7 mouse cellular contexts compared by ENCODE assay signal in the genomic region with DNA sequence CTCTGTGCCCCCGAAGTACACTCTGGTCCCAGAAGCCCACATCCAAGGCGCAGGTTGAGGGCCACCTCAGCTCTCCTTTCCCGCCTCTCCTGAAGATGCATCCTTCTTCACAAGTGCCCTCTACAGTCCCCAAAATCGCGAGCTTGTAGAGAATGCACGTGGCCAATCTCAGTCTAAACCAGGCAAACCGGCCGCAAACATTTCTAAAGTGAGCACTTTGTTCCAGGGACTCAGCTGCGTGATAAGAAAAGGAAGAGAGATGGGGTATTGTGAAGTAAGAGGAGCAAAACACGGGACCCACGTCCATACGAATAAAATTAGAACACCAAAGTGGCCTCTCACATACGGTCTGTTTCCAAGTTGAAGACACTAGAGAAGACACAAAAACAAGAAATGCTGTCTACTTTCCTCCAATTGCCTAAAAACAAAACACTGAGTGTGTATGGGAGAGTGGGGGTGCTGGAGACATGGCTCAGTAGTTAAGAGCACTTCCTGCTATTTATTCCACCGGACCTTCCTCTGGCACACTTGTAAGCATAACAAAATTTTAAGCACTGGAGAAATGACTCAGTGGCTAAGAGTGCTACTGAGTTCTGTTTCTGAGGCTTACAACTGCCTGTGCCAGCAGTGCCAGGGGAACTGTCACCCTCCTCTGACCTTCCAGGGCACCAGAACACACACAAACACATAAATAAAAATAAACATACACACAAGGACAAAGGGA. TPM values are rescaled to one million over a fixed set of nuclear protein-coding genes. Genes with fewer than 3 reads are reported as not detected.
A peak's percentile ranks its signal among the peaks of the same experiment; 100 is the strongest.
DNase-seq lines count a peak whose midpoint lies in the region; ATAC-seq and TF ChIP-seq lines count a peak whose summit lies in the region.

No protein-coding gene starts in this region.

- no peak; the same call in 1 of the 2 replicates for ATAC-seq in forebrain, embryonic 15.5 days (replicated peaks)
- ATAC-seq in liver, postnatal 0 days: peak; percentile 4; the same call in 1 of the 2 replicates

- no peak for DNase-seq in thymus, adult 2 months
- no peak for DNase-seq in thymus, postnatal 25 days
- DNase-seq in liver, postnatal 0 days: no peak
- DNase-seq in adrenal gland, postnatal 4 days (ENCODE audit: low spot score in 2 of 2): no peak
- DNase-seq in layer of hippocampus, adult 9-11 months: no peak
- no peak for DNase-seq in adrenal gland, postnatal 10 days

- peak overlapping the region; percentile 92 for H3K4me3 ChIP-seq in thymus, adult 2 months (ENCODE audit: control insufficient read depth, insufficient read depth, low read length)
- peak overlapping the region; percentile 100 for H3K4me3 ChIP-seq in forebrain, embryonic 15.5 days
- H3K4me3 ChIP-seq in liver, postnatal 0 days (ENCODE audit: low read depth, low read length): peak overlapping the region; percentile 98

- TF ChIP-seq CTCF in thymus, adult 2 months (IDR thresholded peaks at IDR 0.05; ENCODE audit: borderline replicate concordance, control insufficient read depth, extremely low read depth, insufficient read depth, low read length, poor library complexity): no peak
- TF ChIP-seq CTCF in liver, postnatal 0 days (IDR thresholded peaks at IDR 0.05; ENCODE audit: low read depth): no peak

- H3K36me3 ChIP-seq in thymus, adult 2 months (ENCODE audit: control insufficient read depth, insufficient read depth, low read length): no peaks in the 10 kb centered on the region
- peaks cover 10% of the 10 kb centered on the region for H3K36me3 ChIP-seq in forebrain, embryonic 15.5 days
- no peaks in the 10 kb centered on the region for H3K36me3 ChIP-seq in liver, postnatal 0 days (replicated peaks; ENCODE audit: insufficient read depth, low read length)

- H3K9ac ChIP-seq in forebrain, embryonic 15.5 days (replicated peaks): peak overlapping the region; percentile 99
- H3K9ac ChIP-seq in liver, postnatal 0 days (replicated peaks): peak overlapping the region; percentile 92

- TF ChIP-seq EP300 in liver, postnatal 0 days (IDR thresholded peaks at IDR 0.05; ENCODE audit: low read depth): no peak

- H3K27ac ChIP-seq in thymus, adult 2 months (ENCODE audit: control insufficient read depth, insufficient read depth, low read length): no peak overlapping the region
- peak overlapping the region; percentile 97 for H3K27ac ChIP-seq in forebrain, embryonic 15.5 days (replicated peaks)
- H3K27ac ChIP-seq in liver, postnatal 0 days (ENCODE audit: low read depth): peak overlapping the region; percentile 95

- WGBS in thymus, adult 2 months: 2% methylated on average over 14 of the region's 14 CpGs
- 5% methylated on average over 14 of the region's 14 CpGs for WGBS in forebrain, embryonic 15.5 days
- 2% methylated on average over 14 of the region's 14 CpGs for WGBS in liver, postnatal 0 days (ENCODE audit: insufficient replicate concordance)

- no peaks in the 10 kb centered on the region for H3K9me3 ChIP-seq in forebrain, embryonic 15.5 days
- H3K9me3 ChIP-seq in liver, postnatal 0 days (ENCODE audit: low read length): no peaks in the 10 kb centered on the region

- peaks cover 8% of the 10 kb centered on the region for H3K4me1 ChIP-seq in thymus, adult 2 months (replicated peaks; ENCODE audit: control insufficient read depth, insufficient read depth, low read length)
- peaks cover 34% of the 10 kb centered on the region for H3K4me1 ChIP-seq in forebrain, embryonic 15.5 days
- H3K4me1 ChIP-seq in liver, postnatal 0 days (ENCODE audit: insufficient read depth): peaks cover 28% of the 10 kb centered on the region

- TF ChIP-seq POLR2A in thymus, adult 2 months (IDR thresholded peaks at IDR 0.05; ENCODE audit: control insufficient read depth, extremely low read depth, insufficient read depth, low read length, poor library complexity): no peak

- peak overlapping the region; percentile 76 for H3K4me2 ChIP-seq in forebrain, embryonic 15.5 days (replicated peaks)
- H3K4me2 ChIP-seq in liver, postnatal 0 days (ENCODE audit: low read depth, low read length): peak overlapping the region; percentile 87

- H3K27me3 ChIP-seq in thymus, adult 2 months (ENCODE audit: control insufficient read depth, insufficient read depth, low read length): no peaks in the 10 kb centered on the region
- no peaks in the 10 kb centered on the region for H3K27me3 ChIP-seq in forebrain, embryonic 15.5 days
- no peaks in the 10 kb centered on the region for H3K27me3 ChIP-seq in liver, postnatal 0 days (ENCODE audit: insufficient read depth, low read length)

RNA-seq across cellular contexts. Expression of a gene that starts 0.5 kb away (rescaled TPM):
- 14.9 and 15.8 TPM in 2 replicates for polyA plus RNA-seq in thymus, adult 2 months (2012; rRNA removed)
- polyA plus RNA-seq in forebrain, embryonic 15.5 days (2015; fragmentation: Nextera tagmentation; extraction: Ambion mirVana): 102 and 110 TPM in 2 replicates
- polyA plus RNA-seq in liver, postnatal 0 days (2015; fragmentation: Nextera tagmentation; extraction: Ambion mirVana): 69.6 and 80.4 TPM in 2 replicates
- 100 to 1,000 TPM; 180 to 205 TPM for total RNA-seq in adrenal gland, postnatal 4 days (2021)
- total RNA-seq in adrenal gland, postnatal 10 days (2021): 100 to 1,000 TPM; 149 to 167 TPM

RNA-seq across cellular contexts. Expression of a gene that starts 6.6 kb away (rescaled TPM):
- polyA plus RNA-seq in thymus, adult 2 months (2012; rRNA removed): 73.1 and 83.4 TPM in 2 replicates
- 396 and 401 TPM in 2 replicates for polyA plus RNA-seq in forebrain, embryonic 15.5 days (2015; fragmentation: Nextera tagmentation; extraction: Ambion mirVana)
- 15.2 and 17.2 TPM in 2 replicates for polyA plus RNA-seq in liver, postnatal 0 days (2015; fragmentation: Nextera tagmentation; extraction: Ambion mirVana)
- 100 to 1,000 TPM; 105 to 120 TPM for total RNA-seq in adrenal gland, postnatal 4 days (2021)
- 10 to 100 TPM; 43.8 to 86.4 TPM for total RNA-seq in adrenal gland, postnatal 10 days (2021)

RNA-seq across cellular contexts. Expression of a gene that starts 26.3 kb away (rescaled TPM):
- 67.2 and 87.1 TPM in 2 replicates for polyA plus RNA-seq in thymus, adult 2 months (2012; rRNA removed)
- 510 and 573 TPM in 2 replicates for polyA plus RNA-seq in forebrain, embryonic 15.5 days (2015; fragmentation: Nextera tagmentation; extraction: Ambion mirVana)
- 174 and 204 TPM in 2 replicates for polyA plus RNA-seq in liver, postnatal 0 days (2015; fragmentation: Nextera tagmentation; extraction: Ambion mirVana)
- total RNA-seq in adrenal gland, postnatal 4 days (2021): 100 to 1,000 TPM; 383 to 436 TPM
- 100 to 1,000 TPM; 222 to 235 TPM for total RNA-seq in adrenal gland, postnatal 10 days (2021)

RNA-seq across cellular contexts. Expression of a gene that starts 29.0 kb away (rescaled TPM):
- 32.3 and 32.5 TPM in 2 replicates for polyA plus RNA-seq in thymus, adult 2 months (2012; rRNA removed)
- not detected in 2 replicates for polyA plus RNA-seq in forebrain, embryonic 15.5 days (2015; fragmentation: Nextera tagmentation; extraction: Ambion mirVana)
- polyA plus RNA-seq in liver, postnatal 0 days (2015; fragmentation: Nextera tagmentation; extraction: Ambion mirVana): not detected in 2 replicates
- 1 to 10 TPM in 1 of 2 experiments, not detected in 1; 2.1 TPM for total RNA-seq in adrenal gland, postnatal 4 days (2021)
- under 1 TPM in 1 of 2 experiments, not detected in 1; 0.85 TPM for total RNA-seq in adrenal gland, postnatal 10 days (2021)

RNA-seq across cellular contexts. Expression of a gene that starts 32.0 kb away (rescaled TPM):
- 14.3 and 15.3 TPM in 2 replicates for polyA plus RNA-seq in thymus, adult 2 months (2012; rRNA removed)
- polyA plus RNA-seq in forebrain, embryonic 15.5 days (2015; fragmentation: Nextera tagmentation; extraction: Ambion mirVana): 119 and 123 TPM in 2 replicates
- 69.8 and 74.1 TPM in 2 replicates for polyA plus RNA-seq in liver, postnatal 0 days (2015; fragmentation: Nextera tagmentation; extraction: Ambion mirVana)
- total RNA-seq in adrenal gland, postnatal 4 days (2021): 10 to 100 TPM; 84.1 to 84.5 TPM
- total RNA-seq in adrenal gland, postnatal 10 days (2021): 10 to 100 TPM; 75.1 to 80.4 TPM
